ENCODE assay signal across 17 mouse cellular contexts in genomic region chr11:87744964-87745363, GRCm38 (mm10). TPM values are rescaled to one million over a fixed set of nuclear protein-coding genes. Genes with fewer than 3 reads are reported as not detected.
DNase-seq lines count a peak whose midpoint lies in the region; ATAC-seq lines count a peak whose summit lies in the region.
"Had no signal": no experiment of that assay in that cellular context is flagged by ENCODE, and none has a peak within 500 bp of the region (broad histone marks: within the 10 kb centered on the region; RNA-seq: fewer than 3 reads in every experiment).

No protein-coding gene starts in this region.

- no peak overlapping the region for H3K4me2 ChIP-seq in kidney, embryonic 16.5 days (replicated peaks; ENCODE audit: low read depth, low read length)
- H3K4me2 ChIP-seq: limb, embryonic 13.5 days; midbrain, embryonic 15.5 days had no signal

- no peak overlapping the region for H3K27ac ChIP-seq in kidney, embryonic 16.5 days (ENCODE audit: low read length)
- H3K27ac ChIP-seq: left cerebral cortex, adult 2 months; limb, embryonic 13.5 days; midbrain, embryonic 15.5 days had no signal

- no peak overlapping the region for H3K4me3 ChIP-seq in kidney, embryonic 16.5 days (ENCODE audit: low read length)
- H3K4me3 ChIP-seq: erythroblast, embryonic 14.5 days; left cerebral cortex, adult 2 months; limb, embryonic 13.5 days; midbrain, embryonic 15.5 days had no signal

- no peaks in the 10 kb centered on the region for H3K27me3 ChIP-seq in kidney, embryonic 16.5 days (ENCODE audit: insufficient read depth, low read length)
- H3K27me3 ChIP-seq: midbrain, embryonic 15.5 days had no signal

- 82% methylated on average over 4 of the region's 4 CpGs for WGBS in kidney, embryonic 16.5 days

- H3K9me3 ChIP-seq in kidney, embryonic 16.5 days (ENCODE audit: low read length), result no peaks in the 10 kb centered on the region
- H3K9me3 ChIP-seq: limb, embryonic 13.5 days; midbrain, embryonic 15.5 days had no signal

- ATAC-seq in activated CD4-positive, CD25-positive, alpha-beta regulatory T cell, adult 4 months, result peak; percentile 73
- ATAC-seq in kidney, embryonic 16.5 days (ENCODE audit: low FRiP score, low TSS enrichment), result no peak
- ATAC-seq: intestine, embryonic 16.5 days; lung, postnatal 0 days; midbrain, embryonic 15.5 days had no signal

- no peak overlapping the region for H3K9ac ChIP-seq in kidney, embryonic 16.5 days (replicated peaks; ENCODE audit: low read length)
- H3K9ac ChIP-seq: limb, embryonic 13.5 days; midbrain, embryonic 15.5 days had no signal

- H3K36me3 ChIP-seq in kidney, embryonic 16.5 days (ENCODE audit: insufficient read depth, low read length), result peaks cover 41% of the 10 kb centered on the region

- H3K4me1 ChIP-seq in kidney, embryonic 16.5 days (ENCODE audit: insufficient read depth, low read length), result peaks cover 12% of the 10 kb centered on the region
- H3K4me1 ChIP-seq: midbrain, embryonic 15.5 days had no signal

- DNase-seq in lung, postnatal 25 days (ENCODE audit: low spot score), result peak; percentile 65
- no peak for DNase-seq in lung, postnatal 4 days
- DNase-seq in spleen, adult 18-20 months, result peak; percentile 58 to 72
- peak; percentile 73 to 86 for DNase-seq in thymus, postnatal 36 days
- DNase-seq in MN1 (ENCODE audit: low spot score), result no peak
- no peak for DNase-seq in adrenal gland, adult 2 months
- DNase-seq: cerebellum, adult 11-12 months; embryo, embryonic 11 days had no signal

RNA-seq across cellular contexts. Expression of gene Supt4a, which starts 7.6 kb away (rescaled TPM):
- polyA plus RNA-seq in activated CD4-positive, CD25-positive, alpha-beta regulatory T cell, adult 4 months (2017; shearing (Covaris generic)), result 100 to 1,000 TPM; 373 to 410 TPM
- total RNA-seq in adrenal gland, adult 2 months (2021), result 10 to 100 TPM; 43.3 to 74.3 TPM
- 18.5 and 21.4 TPM in 2 replicates for polyA plus RNA-seq in adrenal gland, adult 2 months (2012; rRNA removed)
- polyA plus RNA-seq in kidney, embryonic 16.5 days (2015; fragmentation: Nextera tagmentation; extraction: Ambion mirVana), result 156 and 161 TPM in 2 replicates

RNA-seq across cellular contexts. Expression of gene Tspoap1, which starts 15.4 kb away (rescaled TPM):
- polyA plus RNA-seq in activated CD4-positive, CD25-positive, alpha-beta regulatory T cell, adult 4 months (2017; shearing (Covaris generic)), result 1 to 10 TPM; 1.6 to 2.4 TPM
- total RNA-seq in adrenal gland, adult 2 months (2021), result 1 to 10 TPM; 3.3 to 4.6 TPM
- 6.6 and 9.7 TPM in 2 replicates for polyA plus RNA-seq in adrenal gland, adult 2 months (2012; rRNA removed)
- 4.7 and 5.6 TPM in 2 replicates for polyA plus RNA-seq in kidney, embryonic 16.5 days (2015; fragmentation: Nextera tagmentation; extraction: Ambion mirVana)

RNA-seq across cellular contexts. Expression of gene Mpo, which starts 48.4 kb away (rescaled TPM):
- polyA plus RNA-seq in activated CD4-positive, CD25-positive, alpha-beta regulatory T cell, adult 4 months (2017; shearing (Covaris generic)), result not detected
- under 1 TPM in 1 of 2 experiments, not detected in 1; 0.29 TPM for total RNA-seq in adrenal gland, adult 2 months (2021)
- not detected in 2 replicates for polyA plus RNA-seq in adrenal gland, adult 2 months (2012; rRNA removed)
- polyA plus RNA-seq in kidney, embryonic 16.5 days (2015; fragmentation: Nextera tagmentation; extraction: Ambion mirVana), result 1.1 and 1.3 TPM in 2 replicates
- total RNA-seq: heart, postnatal 25 days; left cerebral cortex, adult 2 months had no signal

Comparison
In these comparisons a context has a peak if more than half of its experiments do, and no peak if none do; other contexts are left out.
1. DNase-seq: peak in lung, postnatal 25 days (single experiment), spleen, adult 18-20 months (2 of 2) and thymus, postnatal 36 days (2 of 2); none in lung, postnatal 4 days (0 of 2), MN1 (single experiment) and adrenal gland, adult 2 months (single experiment).